Mouse (Mus musculus) limb, embryonic 14.5 days (tissue): ENCODE results near the gene Gm44805. TPM values are rescaled to one million over a fixed set of nuclear protein-coding genes. Genes with fewer than 3 reads are reported as not detected.

Experiments
- ATAC-seq: fragments of 200-750 bp; cut with Nextera tagmentation; 2 replicates; pipeline ENCODE4 v1.8.0; 2017; ENCODE audit warnings: low read depth, moderate number of reproducible peaks, moderate TSS enrichment; ENCODE audit not compliant: low FRiP score
- DNase-seq: peaks from one replicate; pipeline ENCODE4 v3.0.0-alpha.2; 2015; ENCODE audit warnings: low spot score
- H3K27ac ChIP-seq: fragments of 300-500 bp; sonication (generic); replicated peaks from 2 replicates; pipeline ENCODE4 v1.5.1; 2014; ENCODE audit warnings: low read depth, mild to moderate bottlenecking, low read length, moderate library complexity, mixed read lengths
- H3K27me3 ChIP-seq: fragments of 300-500 bp; sonication (generic); 2 replicates; pipeline ENCODE4 v1.6.1; 2014; ENCODE audit warnings: low read length, mixed read lengths; ENCODE audit not compliant: control insufficient read depth, insufficient read depth
- H3K36me3 ChIP-seq: fragments of 300-500 bp; sonication (generic); 2 replicates; pipeline ENCODE4 v1.6.1; 2014; ENCODE audit warnings: mild to moderate bottlenecking, low read length, moderate library complexity, mixed read lengths; ENCODE audit not compliant: control insufficient read depth, insufficient read depth
- H3K4me1 ChIP-seq: fragments of 300-500 bp; sonication (generic); 2 replicates; pipeline ENCODE4 v1.6.1; 2014; ENCODE audit warnings: antibody characterized with exemption, low read length, mixed read lengths; ENCODE audit not compliant: control insufficient read depth, insufficient read depth
- H3K4me2 ChIP-seq: fragments of 300-500 bp; sonication (generic); replicated peaks from 2 replicates; pipeline ENCODE4 v1.6.1; 2014; ENCODE audit warnings: low read depth, mild to moderate bottlenecking, low read length, moderate library complexity; ENCODE audit not compliant: severe bottlenecking
- H3K4me3 ChIP-seq: fragments of 300-500 bp; sonication (generic); replicated peaks from 2 replicates; pipeline ENCODE4 v1.5.1; 2014; ENCODE audit warnings: low read length
- H3K9ac ChIP-seq: fragments of 300-500 bp; sonication (generic); 2 replicates; pipeline ENCODE4 v1.6.1; 2014; ENCODE audit warnings: mild to moderate bottlenecking, low read depth, low read length, moderate library complexity; ENCODE audit not compliant: severe bottlenecking
- H3K9me3 ChIP-seq: fragments of 300-500 bp; sonication (generic); 2 replicates; pipeline ENCODE4 v1.6.1; 2016; ENCODE audit warnings: low read length; ENCODE audit not compliant: control insufficient read depth
- POLR2A ChIP-seq: fragments of 200-500 bp; IDR thresholded peaks from 2 replicates; pipeline ENCODE4 v1.8.0; 2012; ENCODE audit warnings: inconsistent platforms, mild to moderate bottlenecking, moderate library complexity, borderline replicate concordance; ENCODE audit not compliant: insufficient read depth, insufficient read length; ENCODE audit errors: extremely low read depth
- WGBS: fragments of 180-500 bp; shearing (Covaris S2); extraction: QIAGEN DNeasy Blood & Tissue Kit; methylation state at CpG from one replicate; pipeline ENCODE4 v1.1.7; 2014; 5-methylcytosine and 5-hydroxymethylcytosine counted together
- polyA plus RNA-seq, 2 experiments: library from polyadenylated mRNA; depleted of rRNA in 1 of 2; stranded (reverse) in 1 of 2; unstranded in 1 of 2; fragments of >200 nt; fragmentation: Nextera tagmentation in 1 of 2; extraction: Ambion mirVana in 1 of 2; gene quantifications; 2 replicates each; pipeline versions ENCODE4 v1.2.1 to v1.2.3; 2012 to 2014

Gm44805 gene
- polyA plus RNA-seq, 2 experiments, result not detected

DNA sequence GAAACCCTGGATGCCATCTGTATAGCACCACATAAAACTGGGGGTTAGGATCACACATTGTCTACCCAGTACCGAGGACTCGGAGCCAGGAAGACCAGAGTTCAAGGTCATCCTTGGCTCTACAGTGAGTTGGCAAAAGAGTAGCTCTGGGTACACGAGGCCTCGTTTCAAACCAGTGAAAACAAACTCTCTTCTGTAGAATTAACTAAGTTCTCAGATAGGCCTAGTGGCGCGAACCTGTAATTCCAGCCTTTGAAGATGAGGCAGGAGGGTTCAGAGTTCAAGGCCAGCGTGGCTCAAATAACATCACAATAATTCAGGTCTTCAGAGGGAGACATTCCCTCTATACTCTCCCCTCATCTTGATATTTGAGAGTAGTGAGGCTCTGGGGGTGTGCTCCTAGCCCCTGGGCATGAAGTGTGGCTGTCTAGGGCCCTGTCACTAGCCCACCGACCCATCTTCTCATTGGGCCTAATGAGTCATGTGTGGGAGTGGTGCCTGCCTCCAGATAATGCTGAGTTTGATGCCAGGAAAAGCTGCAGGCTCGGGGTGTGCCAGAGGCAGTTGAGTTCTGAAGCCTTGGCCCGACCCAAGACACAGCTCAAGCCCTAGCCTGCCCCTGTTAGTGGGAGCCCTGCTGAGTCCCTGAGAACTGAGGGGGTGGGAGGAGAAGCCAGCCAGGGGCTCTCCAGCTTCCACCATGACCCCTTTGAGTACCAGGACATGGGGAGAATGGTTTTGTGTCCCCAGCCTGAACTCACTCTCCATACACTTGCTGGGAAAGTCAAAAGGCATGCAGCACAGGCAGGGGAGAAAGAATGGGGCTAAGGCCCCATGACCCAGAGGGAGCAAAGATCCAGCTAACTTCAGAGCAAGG, 13.4 kb upstream of the Gm44805 start:
- Histone ChIP-seq H3K9ac (no peak overlapping the region), H3K36me3 (peaks cover 3% of the 10 kb centered on the region; the same call in 1 of the 2 replicates), H3K4me2 (no peak overlapping the region), H3K4me3 (no peak overlapping the region), H3K27ac (no peak overlapping the region), H3K9me3 (no peaks in the 10 kb centered on the region; the same call in 1 of the 2 replicates), H3K4me1 (peaks cover 15% of the 10 kb centered on the region), H3K27me3 (no peaks in the 10 kb centered on the region)
- TF ChIP-seq POLR2A, result no peak
- DNase-seq (no peak), ATAC-seq (no peak)
- 87% methylated on average over 10 of the region's 10 CpGs for WGBS

GRCm38 (mm10) chr7:19693421-19693820, 12.2 kb upstream of the Gm44805 start:
- H3K4me1 ChIP-seq, result peaks cover 4% of the 10 kb centered on the region; the same call in 1 of the 2 replicates
- H3K27ac ChIP-seq, result no peak overlapping the region
- no peaks in the 10 kb centered on the region; the same call in 1 of the 2 replicates for H3K9me3 ChIP-seq
- H3K9ac ChIP-seq, result no peak overlapping the region
- H3K36me3 ChIP-seq, result peaks cover 3% of the 10 kb centered on the region; the same call in 1 of the 2 replicates
- TF ChIP-seq POLR2A, result no peak
- DNase-seq, result no peak
- H3K4me2 ChIP-seq, result no peak overlapping the region
- no peaks in the 10 kb centered on the region for H3K27me3 ChIP-seq
- no peak overlapping the region for H3K4me3 ChIP-seq
- peak; percentile 29; the same call in 1 of the 2 replicates for ATAC-seq
- WGBS, result 34% methylated on average over 9 of the region's 10 CpGs

- Histone ChIP-seq H3K4me2 (no peak within 1 kb of the TSS), H3K9me3 (no peaks in the 10 kb centered on the region; the same call in 1 of the 2 replicates), H3K9ac (no peak within 1 kb of the TSS), H3K4me1 (no peaks in the 10 kb centered on the region; the same call in 1 of the 2 replicates), H3K36me3 (peaks cover 3% of the 10 kb centered on the region; the same call in 1 of the 2 replicates), H3K27me3 (no peaks in the 10 kb centered on the region), H3K4me3 (no peak within 1 kb of the TSS), H3K27ac (no peak within 1 kb of the TSS)
- DNase-seq (no peak), ATAC-seq (no peak)
- 48% methylated on average over 28 of the region's 28 CpGs for WGBS
- no peak for TF ChIP-seq POLR2A
Measured at GRCm38 (mm10) chr7:19691873-19692865, 10.9 kb upstream of the Gm44805 start, which contains the start of gene Apoc1. Gene Apoc1, minus strand, starts transcription at chr7:19692660.

DNA sequence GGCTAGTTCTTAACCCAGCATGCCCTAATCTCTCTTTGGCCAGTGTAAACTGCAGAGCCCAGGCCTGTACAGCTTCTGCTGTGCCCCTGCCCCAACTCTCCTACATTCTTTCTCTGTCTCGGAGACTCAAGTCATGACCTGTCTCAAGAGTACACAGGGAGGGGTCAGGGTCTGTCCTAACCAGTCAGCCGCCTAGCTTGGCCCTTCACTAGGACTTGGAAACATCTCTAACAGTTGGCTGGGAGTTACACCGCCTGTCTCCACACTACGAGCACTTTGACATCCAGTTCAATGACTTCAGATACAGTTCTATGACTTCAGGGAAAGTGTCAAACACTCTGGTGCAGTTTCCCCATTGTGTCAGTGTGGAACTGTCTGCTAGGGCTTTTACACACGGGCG, 10.2 kb upstream of the Gm44805 start:
- Histone ChIP-seq H3K9ac (no peak overlapping the region), H3K9me3 (no peaks in the 10 kb centered on the region; the same call in 1 of the 2 replicates), H3K36me3 (peaks cover 3% of the 10 kb centered on the region; the same call in 1 of the 2 replicates), H3K4me2 (no peak overlapping the region), H3K4me1 (no peaks in the 10 kb centered on the region; the same call in 1 of the 2 replicates), H3K27me3 (no peaks in the 10 kb centered on the region), H3K27ac (no peak overlapping the region), H3K4me3 (no peak overlapping the region)
- 79% methylated on average over 6 of the region's 6 CpGs for WGBS
- no peak for ATAC-seq
- TF ChIP-seq POLR2A, result no peak
- DNase-seq, result no peak

DNA sequence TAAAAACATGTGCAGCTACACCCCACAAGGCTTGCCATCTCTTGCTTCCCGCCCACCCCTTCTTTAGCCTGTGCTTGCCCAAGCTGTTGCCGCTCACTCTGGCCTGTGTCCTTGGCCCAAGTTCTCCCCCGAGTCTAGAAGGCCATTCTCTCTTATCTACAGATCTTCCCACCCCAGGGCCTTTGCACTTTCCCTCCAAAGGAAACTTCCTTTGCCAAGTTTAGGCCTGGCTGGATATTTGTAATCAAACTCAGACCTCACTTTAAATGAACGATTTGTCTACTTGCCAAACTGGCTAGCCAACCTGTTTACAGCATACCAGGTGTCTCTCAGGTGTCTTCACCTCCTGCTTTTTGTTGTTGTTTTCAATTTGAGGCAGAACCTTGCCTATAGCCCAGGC, 9.6 kb upstream of the Gm44805 start:
- no peak overlapping the region for H3K4me2 ChIP-seq
- H3K27me3 ChIP-seq, result no peaks in the 10 kb centered on the region
- H3K27ac ChIP-seq, result no peak overlapping the region
- no peaks in the 10 kb centered on the region for H3K9me3 ChIP-seq
- no peak for ATAC-seq
- 90% methylated on average over 4 of the region's 4 CpGs for WGBS
- no peaks in the 10 kb centered on the region; the same call in 1 of the 2 replicates for H3K4me1 ChIP-seq
- DNase-seq, result no peak
- TF ChIP-seq POLR2A, result no peak
- H3K4me3 ChIP-seq, result no peak overlapping the region
- H3K9ac ChIP-seq, result no peak overlapping the region
- H3K36me3 ChIP-seq, result no peaks in the 10 kb centered on the region
